Mouse (Mus musculus): ENCODE data around the gene Lsamp.

GRCm38 (mm10) chr16:41827605-41827948 lies 1843.4 kb downstream of the Lsamp start:
- TF ChIP-seq CTCF (IDR thresholded peaks at IDR 0.05; ENCODE audit: low read depth, low read length) (no peak), POLR2A (IDR thresholded peaks at IDR 0.05; ENCODE audit: extremely low read depth, insufficient read depth, low read length) (no peak)
